ENCODE assay signal across 14 mouse cellular contexts in genomic region chr16:32664211-32664610, GRCm38 (mm10). TPM values are rescaled to one million over a fixed set of nuclear protein-coding genes. Genes with fewer than 3 reads are reported as not detected.
DNase-seq lines count a peak whose midpoint lies in the region; ATAC-seq and TF ChIP-seq lines count a peak whose summit lies in the region.
"Had no signal": no experiment of that assay in that cellular context is flagged by ENCODE, and none has a peak within 500 bp of the region (broad histone marks: within the 10 kb centered on the region; RNA-seq: fewer than 3 reads in every experiment).

No protein-coding gene starts in this region.

- H3K9me3 ChIP-seq in forebrain, embryonic 12.5 days: no peaks in the 10 kb centered on the region
- no peaks in the 10 kb centered on the region for H3K9me3 ChIP-seq in forebrain, postnatal 0 days (ENCODE audit: low read length)
- no peaks in the 10 kb centered on the region for H3K9me3 ChIP-seq in midbrain, embryonic 13.5 days
- H3K9me3 ChIP-seq in midbrain, embryonic 15.5 days: no peaks in the 10 kb centered on the region
- no peaks in the 10 kb centered on the region for H3K9me3 ChIP-seq in neural tube, embryonic 14.5 days (ENCODE audit: control insufficient read depth, low read length)

- no peak overlapping the region for H3K9ac ChIP-seq in forebrain, embryonic 12.5 days
- H3K9ac ChIP-seq in forebrain, postnatal 0 days: no peak overlapping the region
- H3K9ac ChIP-seq in midbrain, embryonic 13.5 days (replicated peaks): no peak overlapping the region
- no peak overlapping the region for H3K9ac ChIP-seq in midbrain, embryonic 15.5 days
- H3K9ac ChIP-seq in liver, adult 2 months (ENCODE audit: low read depth, low read length): no peak overlapping the region
- no peak overlapping the region for H3K9ac ChIP-seq in neural tube, embryonic 14.5 days (replicated peaks; ENCODE audit: low read depth, low read length)

- WGBS in forebrain, embryonic 12.5 days: 76% methylated on average over 2 of the region's 2 CpGs
- WGBS in forebrain, postnatal 0 days: 77% methylated on average over 2 of the region's 2 CpGs
- WGBS in midbrain, embryonic 13.5 days: 75% methylated on average over 2 of the region's 2 CpGs
- WGBS in midbrain, embryonic 15.5 days: 87% methylated on average over 2 of the region's 2 CpGs
- 23% methylated on average over 2 of the region's 2 CpGs for WGBS in liver, adult 2 months
- 75% methylated on average over 2 of the region's 2 CpGs for WGBS in neural tube, embryonic 14.5 days

- no peak overlapping the region for H3K4me3 ChIP-seq in forebrain, embryonic 12.5 days (replicated peaks)
- H3K4me3 ChIP-seq in forebrain, postnatal 0 days (ENCODE audit: low read depth, low read length): no peak overlapping the region
- no peak overlapping the region for H3K4me3 ChIP-seq in midbrain, embryonic 13.5 days (replicated peaks)
- no peak overlapping the region for H3K4me3 ChIP-seq in midbrain, embryonic 15.5 days
- H3K4me3 ChIP-seq in liver, adult 2 months (ENCODE audit: insufficient read depth, low read depth, low read length): no peak overlapping the region
- H3K4me3 ChIP-seq in neural tube, embryonic 14.5 days (ENCODE audit: low read depth, low read length): no peak overlapping the region

- H3K27me3 ChIP-seq in forebrain, embryonic 12.5 days: no peaks in the 10 kb centered on the region
- H3K27me3 ChIP-seq in forebrain, postnatal 0 days (ENCODE audit: insufficient read depth, low read length): no peaks in the 10 kb centered on the region
- no peaks in the 10 kb centered on the region for H3K27me3 ChIP-seq in midbrain, embryonic 13.5 days
- no peaks in the 10 kb centered on the region for H3K27me3 ChIP-seq in midbrain, embryonic 15.5 days (replicated peaks)
- H3K27me3 ChIP-seq in liver, adult 2 months (ENCODE audit: control insufficient read depth, insufficient read depth, low read length): no peaks in the 10 kb centered on the region
- H3K27me3 ChIP-seq in neural tube, embryonic 14.5 days (ENCODE audit: control insufficient read depth, insufficient read depth, low read length): no peaks in the 10 kb centered on the region
- H3K27me3 ChIP-seq: CH12.LX had no signal

- no peaks in the 10 kb centered on the region; the same call in 1 of the 2 replicates for H3K36me3 ChIP-seq in forebrain, embryonic 12.5 days (replicated peaks)
- peaks cover 6% of the 10 kb centered on the region for H3K36me3 ChIP-seq in forebrain, postnatal 0 days (ENCODE audit: insufficient read depth)
- H3K36me3 ChIP-seq in midbrain, embryonic 13.5 days: peaks cover 2% of the 10 kb centered on the region; the same call in 1 of the 2 replicates
- no peaks in the 10 kb centered on the region for H3K36me3 ChIP-seq in midbrain, embryonic 15.5 days (replicated peaks)
- no peaks in the 10 kb centered on the region for H3K36me3 ChIP-seq in liver, adult 2 months (ENCODE audit: control insufficient read depth, insufficient read depth, low read length)
- H3K36me3 ChIP-seq in neural tube, embryonic 14.5 days (ENCODE audit: control insufficient read depth, insufficient read depth, low read length): no peaks in the 10 kb centered on the region

- peaks cover 70% of the 10 kb centered on the region for H3K4me1 ChIP-seq in forebrain, embryonic 12.5 days
- H3K4me1 ChIP-seq in forebrain, postnatal 0 days (ENCODE audit: insufficient read depth): peaks cover 30% of the 10 kb centered on the region
- peaks cover 80% of the 10 kb centered on the region for H3K4me1 ChIP-seq in midbrain, embryonic 13.5 days (replicated peaks)
- peaks cover 51% of the 10 kb centered on the region for H3K4me1 ChIP-seq in midbrain, embryonic 15.5 days
- peaks cover 39% of the 10 kb centered on the region for H3K4me1 ChIP-seq in liver, adult 2 months (ENCODE audit: control insufficient read depth, insufficient read depth, low read length)
- H3K4me1 ChIP-seq in neural tube, embryonic 14.5 days (ENCODE audit: control insufficient read depth, insufficient read depth, low read length): peaks cover 43% of the 10 kb centered on the region

- H3K27ac ChIP-seq in forebrain, embryonic 12.5 days: peak overlapping the region; percentile 62
- no peak overlapping the region for H3K27ac ChIP-seq in forebrain, postnatal 0 days (ENCODE audit: low read depth, low read length)
- H3K27ac ChIP-seq in midbrain, embryonic 13.5 days: 0 out of 2 replicates have a peak overlapping the region, but pooled peaks have one; percentile 54
- H3K27ac ChIP-seq in midbrain, embryonic 15.5 days: no peak overlapping the region
- no peak overlapping the region for H3K27ac ChIP-seq in liver, adult 2 months (replicated peaks; ENCODE audit: insufficient read depth, low read depth, low read length)
- H3K27ac ChIP-seq in neural tube, embryonic 14.5 days (ENCODE audit: low read depth, low read length): peak overlapping the region; percentile 3; the same call in 1 of the 2 replicates

- H3K4me2 ChIP-seq in forebrain, embryonic 12.5 days: no peak overlapping the region
- H3K4me2 ChIP-seq in forebrain, postnatal 0 days (ENCODE audit: low read depth): no peak overlapping the region
- H3K4me2 ChIP-seq in midbrain, embryonic 13.5 days (replicated peaks): no peak overlapping the region
- no peak overlapping the region for H3K4me2 ChIP-seq in midbrain, embryonic 15.5 days
- no peak overlapping the region for H3K4me2 ChIP-seq in neural tube, embryonic 14.5 days (ENCODE audit: low read depth, low read length)

- DNase-seq in forebrain, postnatal 0 days: no peak
- DNase-seq in liver, adult 2 months (ENCODE audit: extremely low read depth, low read depth, low spot score): peak; percentile 56
- DNase-seq in yolk sac, embryonic 10.5 days (ENCODE audit: low spot score): no peak
- DNase-seq in kidney, postnatal 25 days: no peak
- DNase-seq: adrenal gland, adult 2 months; heart, adult 18-20 months; kidney, adult 9 months; right cerebral cortex, adult 18-20 months had no signal

- no peak for ATAC-seq in forebrain, embryonic 12.5 days (ENCODE audit: low FRiP score)
- ATAC-seq in forebrain, postnatal 0 days: no peak
- ATAC-seq in midbrain, embryonic 13.5 days: no peak
- no peak for ATAC-seq in midbrain, embryonic 15.5 days (replicated peaks)
- no peak for ATAC-seq in neural tube, embryonic 14.5 days (ENCODE audit: low read depth)
- ATAC-seq: inflammation-experienced regulatory T-cells, adult 6 months had no signal

- H3K79me2 ChIP-seq in liver, adult 2 months (ENCODE audit: control insufficient read depth, insufficient read depth, low read length): no peaks in the 10 kb centered on the region

- no peak for TF ChIP-seq CTCF in forebrain, postnatal 0 days (IDR thresholded peaks at IDR 0.05; ENCODE audit: low read depth)
- TF ChIP-seq CTCF in liver, adult 2 months (IDR thresholded peaks at IDR 0.05; ENCODE audit: low read depth, low read length): no peak

- no peak for TF ChIP-seq POLR2A in liver, adult 2 months (IDR thresholded peaks at IDR 0.05; ENCODE audit: extremely low read depth, insufficient read depth, low read length)

RNA-seq across cellular contexts. Expression of gene Tnk2, which starts 20.5 kb away (rescaled TPM):
- polyA plus RNA-seq in forebrain, embryonic 12.5 days (2016; fragmentation: Nextera tagmentation; extraction: Ambion mirVana): 13.9 and 14.2 TPM in 2 replicates
- total RNA-seq in forebrain, postnatal 0 days (2014; rRNA removed): 48.4 and 55.3 TPM in 2 replicates
- polyA plus RNA-seq in forebrain, postnatal 0 days (2015; fragmentation: Nextera tagmentation; extraction: Ambion mirVana): 10.3 and 13.2 TPM in 2 replicates
- polyA plus RNA-seq in midbrain, embryonic 13.5 days (2015; fragmentation: Nextera tagmentation; extraction: Ambion mirVana): 15.6 and 17.7 TPM in 2 replicates
- polyA plus RNA-seq in midbrain, embryonic 15.5 days (2015; fragmentation: Nextera tagmentation; extraction: Ambion mirVana): 22.0 and 24.2 TPM in 2 replicates
- 1.9 and 4.9 TPM in 2 replicates for total RNA-seq in liver, adult 2 months (2014; rRNA removed)
- polyA plus RNA-seq in liver, adult 2 months (2012; rRNA removed): 33.4 and 35.7 TPM in 2 replicates
- polyA plus RNA-seq in neural tube, embryonic 14.5 days (2014; fragmentation: Nextera tagmentation; extraction: Ambion mirVana): 18.7 and 23.9 TPM in 2 replicates

RNA-seq across cellular contexts. Expression of gene Tfrc, which starts 55.5 kb away (rescaled TPM):
- 59.2 and 65.4 TPM in 2 replicates for polyA plus RNA-seq in forebrain, embryonic 12.5 days (2016; fragmentation: Nextera tagmentation; extraction: Ambion mirVana)
- total RNA-seq in forebrain, postnatal 0 days (2014; rRNA removed): 70.3 and 112 TPM in 2 replicates
- polyA plus RNA-seq in forebrain, postnatal 0 days (2015; fragmentation: Nextera tagmentation; extraction: Ambion mirVana): 34.8 and 35.3 TPM in 2 replicates
- 35.8 and 45.9 TPM in 2 replicates for polyA plus RNA-seq in midbrain, embryonic 13.5 days (2015; fragmentation: Nextera tagmentation; extraction: Ambion mirVana)
- polyA plus RNA-seq in midbrain, embryonic 15.5 days (2015; fragmentation: Nextera tagmentation; extraction: Ambion mirVana): 33.0 and 35.6 TPM in 2 replicates
- total RNA-seq in liver, adult 2 months (2014; rRNA removed): 16.0 and 36.5 TPM in 2 replicates
- polyA plus RNA-seq in liver, adult 2 months (2012; rRNA removed): 3.9 and 4.4 TPM in 2 replicates
- polyA plus RNA-seq in neural tube, embryonic 14.5 days (2014; fragmentation: Nextera tagmentation; extraction: Ambion mirVana): 43.6 and 72.1 TPM in 2 replicates

Comparison
In these comparisons a context has a peak if more than half of its experiments do, and no peak if none do; other contexts are left out.
1. H3K27ac ChIP-seq: peak in forebrain, embryonic 12.5 days (single experiment), midbrain, embryonic 13.5 days (single experiment) and neural tube, embryonic 14.5 days (single experiment); none in forebrain, postnatal 0 days (single experiment), midbrain, embryonic 15.5 days (single experiment) and liver, adult 2 months (single experiment).